Mouse (Mus musculus) colon, adult 2 months (tissue): Measurements from ENCODE around the gene Gm10436. TPM values are rescaled to one million over a fixed set of nuclear protein-coding genes. Genes with fewer than 3 reads are reported as not detected.

ENCODE experiments used
- polyA plus RNA-seq: library from polyadenylated mRNA; depleted of rRNA; stranded (reverse); fragments of >200 nt; gene quantifications from 2 replicates; pipeline ENCODE4 v1.2.3, GENCODE M21; 2012; rRNA removed

Gm10436 gene
- polyA plus RNA-seq: not detected in 2 replicates

DNA sequence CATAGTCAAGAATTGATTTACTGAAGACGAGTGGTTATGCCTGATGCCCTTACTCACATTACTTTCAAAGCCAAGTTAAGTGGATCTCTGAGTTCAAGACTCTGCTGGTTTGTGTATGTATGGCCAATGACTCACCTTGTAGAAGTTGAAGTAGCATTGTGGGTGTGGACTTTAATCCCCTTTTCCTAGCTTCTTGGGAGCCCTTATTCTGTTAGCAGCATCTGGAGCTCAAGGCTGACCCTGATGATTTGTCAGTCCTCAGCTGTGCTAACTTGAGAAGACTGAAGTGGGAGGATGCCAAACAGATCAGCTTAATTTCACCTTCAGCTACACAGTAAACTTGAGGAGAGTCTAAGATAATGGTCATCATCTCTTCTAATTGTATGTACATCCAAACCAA lies at the start of gene Gm10436:
Gene Gm10436 (minus strand): TSS at position 101 of the 400 bp plus-strand sequence.

Other genes with a start within 250 kb of the Gm10436 start
- gene Gm2042, start 228.0 kb downstream of the Gm10436 start, polyA plus RNA-seq: not detected in 2 replicates
- not detected in 2 replicates for gene Gm2075, start 170.3 kb downstream of the Gm10436 start, polyA plus RNA-seq
- gene Gm6803, start 163.3 kb downstream of the Gm10436 start, polyA plus RNA-seq: not detected in 2 replicates
- not detected in 2 replicates for gene Gm2056, start 155.1 kb downstream of the Gm10436 start, polyA plus RNA-seq
- gene Gm16368, start 98.4 kb downstream of the Gm10436 start, polyA plus RNA-seq: not detected in 2 replicates
- not detected in 2 replicates for gene Gm8332, start 68.0 kb upstream of the Gm10436 start, polyA plus RNA-seq
- gene Gm5662, start 92.4 kb upstream of the Gm10436 start, polyA plus RNA-seq: not detected in 2 replicates
- not detected in 2 replicates for gene Gm5039, start 141.9 kb upstream of the Gm10436 start, polyA plus RNA-seq
- gene Adck1, start 178.4 kb upstream of the Gm10436 start, polyA plus RNA-seq: 15.5 and 16.9 TPM in 2 replicates